Mouse (Mus musculus): ENCODE data around the gene Hbb-bh2.

- TF ChIP-seq MEF2A (IDR thresholded peaks at IDR 0.05; ENCODE audit: borderline replicate concordance, low read depth, low read length) (no peak), TCF12 (IDR thresholded peaks at IDR 0.05; ENCODE audit: low read depth, low read length) (no peak), RCOR1 (conservative IDR thresholded peaks at IDR 0.05; ENCODE audit: low read depth, low read length) (no peak), NRF1 (IDR thresholded peaks at IDR 0.05; ENCODE audit: low read depth, low read length) (no peak), MAZ (IDR thresholded peaks at IDR 0.05; ENCODE audit: low read depth, low read length) (no peak)
Measured at GRCm38 (mm10) chr7:103843034-103843433, 2.7 kb upstream of the Hbb-bh2 start, which contains the start of gene Hbb-bh1.
